Mouse (Mus musculus) hindbrain, embryonic 10.5 days (tissue): ENCODE measurements at regions not wholly inside any gene's neighbourhood (a gene's known extent, or its start where the extent isn't known, plus 50 kb on each side); places are given as distances from the start of the nearest gene placed in this dataset.

Experiments used
- DNase-seq: peaks from one replicate; pipeline ENCODE4 v3.0.0-alpha.2; 2017; ENCODE audit warnings: low spot score
- H3K27ac ChIP-seq: fragments of 300-500 bp; sonication (generic); 2 replicates; pipeline ENCODE4 v1.5.1; 2016; ENCODE audit warnings: mild to moderate bottlenecking, moderate library complexity
- H3K27me3 ChIP-seq: fragments of 300-500 bp; sonication (generic); 2 replicates; pipeline ENCODE4 v1.6.1; 2016; ENCODE audit warnings: mild to moderate bottlenecking; ENCODE audit not compliant: poor library complexity, insufficient read depth, severe bottlenecking
- H3K36me3 ChIP-seq: fragments of 300-500 bp; sonication (generic); 2 replicates; pipeline ENCODE4 v1.6.1; 2016; ENCODE audit warnings: mild to moderate bottlenecking, moderate library complexity
- H3K4me1 ChIP-seq: fragments of 300-500 bp; sonication (generic); replicated peaks from 2 replicates; pipeline ENCODE4 v1.6.1; 2016; ENCODE audit warnings: mild to moderate bottlenecking
- H3K4me3 ChIP-seq: fragments of 300-500 bp; sonication (generic); 2 replicates; pipeline ENCODE4 v1.5.1; 2016; ENCODE audit warnings: mild to moderate bottlenecking, moderate library complexity
- H3K9me3 ChIP-seq: fragments of 300-500 bp; sonication (generic); 2 replicates; pipeline ENCODE4 v1.6.1; 2016; ENCODE audit warnings: mild to moderate bottlenecking, moderate library complexity
- WGBS: fragments of 180-500 bp; shearing (Covaris S2); methylation state at CpG from one replicate; pipeline ENCODE4 v1.1.7; 2016; 5-methylcytosine and 5-hydroxymethylcytosine counted together

DNA sequence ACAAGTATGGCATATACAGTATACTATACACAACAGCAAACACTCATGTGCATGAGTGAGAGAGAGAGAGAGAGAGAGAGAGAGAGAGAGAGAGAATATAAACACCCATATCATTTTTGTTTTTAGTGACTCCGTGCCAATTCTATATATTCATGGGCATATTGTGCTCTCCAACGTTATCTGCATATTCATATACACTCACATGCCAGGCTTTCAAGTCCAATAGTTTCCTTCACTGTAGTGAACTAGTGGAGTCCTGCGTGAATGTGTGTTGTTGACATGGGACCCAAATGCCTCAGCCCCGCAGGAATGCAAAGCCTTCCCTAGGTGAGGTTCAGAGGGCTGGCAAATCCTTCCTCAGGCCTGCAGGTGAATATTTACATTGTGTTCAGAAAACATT is 53.4 kb upstream of the Nab1 start:
- Histone ChIP-seq H3K27ac (no peak overlapping the region), H3K36me3 (no peaks in the 10 kb centered on the region), H3K4me3 (no peak overlapping the region), H3K4me1 (no peaks in the 10 kb centered on the region), H3K9me3 (no peaks in the 10 kb centered on the region), H3K27me3 (no peaks in the 10 kb centered on the region)
- DNase-seq: no peak
- 71% methylated on average over 4 of the region's 4 CpGs for WGBS

DNA sequence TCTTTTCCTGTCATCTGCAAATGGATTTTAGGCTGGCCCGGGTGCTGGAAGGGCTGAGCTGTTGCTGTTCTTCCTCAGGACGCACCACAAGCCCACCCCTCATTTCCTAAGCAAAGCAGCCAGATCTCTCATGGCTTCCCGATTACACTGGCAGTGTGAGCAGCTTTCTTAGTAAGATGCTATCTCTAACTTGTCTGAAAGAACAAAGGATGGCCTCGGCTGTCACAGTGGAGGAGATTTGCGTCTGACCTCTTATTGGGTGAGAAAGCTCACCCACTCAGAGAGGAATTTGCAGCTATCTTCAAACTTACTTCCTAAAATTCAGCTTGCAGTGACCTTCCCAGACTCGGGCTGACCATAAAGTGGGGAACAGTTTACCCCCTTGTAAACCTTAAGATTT is 64.7 kb upstream of the Nemp2 start:
- no peaks in the 10 kb centered on the region for H3K27me3 ChIP-seq
- H3K27ac ChIP-seq: no peak overlapping the region
- no peak overlapping the region for H3K4me3 ChIP-seq
- H3K4me1 ChIP-seq: peaks cover 3% of the 10 kb centered on the region; the same call in 1 of the 2 replicates
- no peaks in the 10 kb centered on the region for H3K9me3 ChIP-seq
- no peaks in the 10 kb centered on the region for H3K36me3 ChIP-seq
- DNase-seq: no peak
- WGBS: 46% methylated on average over 6 of the region's 6 CpGs

DNA sequence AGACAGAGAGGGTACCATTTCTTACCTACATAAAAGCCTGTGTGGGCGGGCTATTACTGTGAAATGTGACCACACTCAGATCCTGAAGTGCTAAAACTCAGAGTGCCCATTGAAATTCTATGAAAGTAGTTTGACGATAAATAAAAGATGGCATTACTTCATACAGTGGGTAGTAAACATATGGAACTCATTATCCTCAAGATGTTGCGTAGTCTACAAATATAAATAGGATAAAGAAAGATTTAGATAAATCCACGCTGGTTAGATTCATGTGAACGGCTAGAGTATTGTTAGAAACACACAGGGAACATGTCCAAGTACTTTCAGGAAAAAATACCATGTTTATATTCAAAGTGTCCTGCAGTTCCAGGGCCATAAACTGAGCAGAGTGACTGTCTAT is 58.8 kb upstream of the Nemp2 start:
- 88% methylated on average over 5 of the region's 5 CpGs for WGBS
- no peaks in the 10 kb centered on the region for H3K27me3 ChIP-seq
- no peaks in the 10 kb centered on the region for H3K9me3 ChIP-seq
- no peak for DNase-seq
- no peaks in the 10 kb centered on the region for H3K4me1 ChIP-seq
- no peak overlapping the region for H3K27ac ChIP-seq
- H3K36me3 ChIP-seq: no peaks in the 10 kb centered on the region
- no peak overlapping the region for H3K4me3 ChIP-seq

DNA sequence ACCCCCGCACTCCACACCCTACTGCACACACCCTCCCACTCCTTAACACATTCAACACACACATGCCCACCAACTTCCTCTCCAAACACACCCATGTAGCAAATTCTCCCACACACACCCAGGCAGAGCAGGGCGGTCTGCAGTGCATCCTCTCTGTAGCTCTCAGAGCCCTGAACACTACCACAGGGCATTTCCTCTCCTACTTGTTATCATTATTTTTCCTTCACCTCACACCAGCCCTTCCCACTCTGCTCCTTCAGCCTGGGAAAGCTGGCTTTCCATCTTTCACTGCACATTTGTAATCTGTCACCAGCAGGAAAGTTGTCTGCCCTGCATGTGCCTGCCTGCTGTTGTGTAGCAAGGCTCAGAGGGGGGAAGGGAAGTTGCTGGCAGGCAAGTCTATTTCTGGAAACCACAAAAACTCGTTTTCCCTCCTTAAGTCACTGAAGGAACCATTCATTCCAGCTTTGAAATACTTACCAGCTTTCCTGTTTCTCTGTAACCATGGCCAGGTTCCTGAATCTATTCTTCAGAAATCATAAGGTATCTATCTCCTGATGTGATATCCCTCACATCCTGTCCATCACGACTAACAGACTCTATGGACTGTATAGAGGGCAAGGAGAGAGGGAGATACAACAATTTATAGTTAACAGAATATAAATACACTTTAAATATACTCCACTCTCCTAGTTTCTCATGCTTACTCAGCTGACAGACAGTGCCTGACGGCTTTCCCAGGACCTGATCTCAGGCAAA is 52.0 kb upstream of the Nemp2 start:
- Histone ChIP-seq H3K4me3 (no peak overlapping the region), H3K36me3 (no peaks in the 10 kb centered on the region), H3K4me1 (peaks cover 9% of the 10 kb centered on the region), H3K27me3 (no peaks in the 10 kb centered on the region), H3K9me3 (no peaks in the 10 kb centered on the region), H3K27ac (peak overlapping the region; percentile 54)
- DNase-seq: peak; percentile 14
- 63% methylated on average over 5 of the region's 5 CpGs for WGBS

GRCm38 (mm10) chr1:52580132-52580896 is 50.2 kb upstream of the Nemp2 start:
- no peak overlapping the region for H3K27ac ChIP-seq
- H3K9me3 ChIP-seq: no peaks in the 10 kb centered on the region
- H3K27me3 ChIP-seq: no peaks in the 10 kb centered on the region
- WGBS: 89% methylated on average over 4 of the region's 4 CpGs
- peaks cover 9% of the 10 kb centered on the region for H3K4me1 ChIP-seq
- no peaks in the 10 kb centered on the region for H3K36me3 ChIP-seq
- no peak overlapping the region for H3K4me3 ChIP-seq
- no peak for DNase-seq
